Comparison of ENCODE assay signal across 22 mouse cellular contexts in genomic region chr19:38914926-38915325, GRCm38 (mm10).
"Had no signal": no experiment of that assay in that cellular context is flagged by ENCODE, and none has a peak within 500 bp of the region (broad histone marks: within the 10 kb centered on the region; RNA-seq: fewer than 3 reads in every experiment).

No protein-coding gene starts in this region.

- ATAC-seq: liver, embryonic 12.5 days; liver, postnatal 0 days; lung, postnatal 0 days; midbrain, embryonic 13.5 days; midbrain, embryonic 15.5 days; midbrain, embryonic 16.5 days had no signal

- H3K27ac ChIP-seq: left cerebral cortex, adult 2 months; limb, embryonic 10.5 days; limb, embryonic 12.5 days; limb, embryonic 13.5 days; limb, embryonic 15.5 days; liver, embryonic 12.5 days; liver, embryonic 13.5 days; liver, embryonic 14.5 days; liver, embryonic 15.5 days; lung, embryonic 15.5 days; macrophage; midbrain, embryonic 12.5 days; midbrain, embryonic 13.5 days; midbrain, embryonic 15.5 days; neural tube, embryonic 12.5 days had no signal

- H3K9ac ChIP-seq: limb, embryonic 12.5 days; limb, embryonic 13.5 days; limb, embryonic 15.5 days; liver, embryonic 12.5 days; liver, embryonic 13.5 days; liver, embryonic 14.5 days; liver, embryonic 15.5 days; liver, postnatal 0 days; lung, embryonic 14.5 days; lung, embryonic 15.5 days; midbrain, embryonic 12.5 days; midbrain, embryonic 13.5 days; midbrain, embryonic 15.5 days; neural tube, embryonic 12.5 days had no signal

- H3K4me2 ChIP-seq: limb, embryonic 12.5 days; limb, embryonic 13.5 days; limb, embryonic 15.5 days; liver, embryonic 11.5 days; liver, embryonic 12.5 days; liver, embryonic 13.5 days; liver, embryonic 15.5 days; lung, embryonic 14.5 days; lung, embryonic 15.5 days; midbrain, embryonic 12.5 days; midbrain, embryonic 13.5 days; midbrain, embryonic 15.5 days; neural tube, embryonic 12.5 days had no signal

- H3K9me3 ChIP-seq: limb, embryonic 10.5 days; limb, embryonic 12.5 days; limb, embryonic 13.5 days; limb, embryonic 15.5 days; liver, embryonic 12.5 days; liver, embryonic 13.5 days; liver, embryonic 15.5 days; lung, embryonic 15.5 days; megakaryocyte, embryonic 14.5 days; midbrain, embryonic 12.5 days; midbrain, embryonic 13.5 days; midbrain, embryonic 15.5 days; neural tube, embryonic 12.5 days had no signal

- H3K4me3 ChIP-seq: left cerebral cortex, adult 2 months; limb, embryonic 10.5 days; limb, embryonic 12.5 days; limb, embryonic 13.5 days; limb, embryonic 15.5 days; liver, embryonic 12.5 days; liver, embryonic 13.5 days; liver, embryonic 15.5 days; lung, embryonic 15.5 days; megakaryocyte, embryonic 14.5 days; midbrain, embryonic 12.5 days; midbrain, embryonic 13.5 days; midbrain, embryonic 15.5 days; myocyte; neural tube, embryonic 12.5 days had no signal

- H3K4me1 ChIP-seq: limb, embryonic 12.5 days; limb, embryonic 13.5 days; limb, embryonic 15.5 days; liver, embryonic 12.5 days; liver, embryonic 13.5 days; liver, embryonic 15.5 days; lung, embryonic 15.5 days; midbrain, embryonic 12.5 days; midbrain, embryonic 13.5 days; midbrain, embryonic 15.5 days; neural tube, embryonic 12.5 days had no signal

- H3K27me3 ChIP-seq: limb, embryonic 12.5 days; limb, embryonic 13.5 days; limb, embryonic 15.5 days; liver, embryonic 12.5 days; liver, embryonic 13.5 days; liver, embryonic 15.5 days; lung, embryonic 15.5 days; megakaryocyte, embryonic 14.5 days; midbrain, embryonic 12.5 days; midbrain, embryonic 13.5 days; midbrain, embryonic 15.5 days; neural tube, embryonic 12.5 days had no signal
